Mouse (Mus musculus) lung, postnatal 0 days (tissue): Measurements from ENCODE around the gene Epc2. TPM values are rescaled to one million over a fixed set of nuclear protein-coding genes. Genes with fewer than 3 reads are reported as not detected.

Experiments used
- ATAC-seq: fragments of 200-750 bp; cut with Nextera tagmentation; 2 replicates; pipeline ENCODE4 v1.8.0; 2017; ENCODE audit warnings: moderate library complexity
- DNase-seq: peaks from one replicate; pipeline ENCODE4 v3.0.0-alpha.2; 2016; ENCODE audit warnings: low spot score
- H3K27ac ChIP-seq: fragments of 300-500 bp; sonication (generic); 2 replicates; pipeline ENCODE4 v1.5.1; 2014; ENCODE audit warnings: antibody characterized with exemption, mild to moderate bottlenecking, low read length, mixed read lengths
- H3K27me3 ChIP-seq: fragments of 300-500 bp; sonication (generic); replicated peaks from 2 replicates; pipeline ENCODE4 v1.6.1; 2014; ENCODE audit warnings: low read length, mixed read lengths; ENCODE audit not compliant: insufficient read depth
- H3K36me3 ChIP-seq: fragments of 300-500 bp; sonication (generic); 2 replicates; pipeline ENCODE4 v1.6.1; 2014; ENCODE audit warnings: low read length, mixed read lengths; ENCODE audit not compliant: insufficient read depth
- H3K4me1 ChIP-seq: fragments of 300-500 bp; sonication (generic); 2 replicates; pipeline ENCODE4 v1.6.1; 2014; ENCODE audit warnings: antibody characterized with exemption, low read depth, low read length, mixed read lengths; ENCODE audit not compliant: insufficient read depth
- H3K4me2 ChIP-seq: fragments of 300-500 bp; sonication (generic); replicated peaks from 2 replicates; pipeline ENCODE4 v1.6.1; 2014; ENCODE audit warnings: low read depth, mild to moderate bottlenecking, low read length, moderate library complexity, mixed read lengths
- H3K4me3 ChIP-seq: fragments of 300-500 bp; sonication (generic); 2 replicates; pipeline ENCODE4 v1.5.1; 2014; ENCODE audit warnings: low read depth, low read length
- H3K9ac ChIP-seq: fragments of 300-500 bp; sonication (generic); replicated peaks from 2 replicates; pipeline ENCODE4 v1.6.1; 2014; ENCODE audit warnings: low read depth, mild to moderate bottlenecking
- H3K9me3 ChIP-seq: fragments of 300-500 bp; sonication (generic); 2 replicates; pipeline ENCODE4 v1.6.1; 2016; ENCODE audit warnings: low read length, mixed read lengths
- CTCF ChIP-seq: IDR thresholded peaks from 2 replicates; pipeline ENCODE4 v1.5.1; 2016; ENCODE audit warnings: antibody characterized with exemption, mild to moderate bottlenecking
- EP300 ChIP-seq: IDR thresholded peaks from 2 replicates; pipeline ENCODE4 v1.6.1; 2016; ENCODE audit warnings: antibody characterized with exemption, mild to moderate bottlenecking, control low read depth
- WGBS: fragments of 180-500 bp; shearing (Covaris S2); extraction: QIAGEN DNeasy Blood & Tissue Kit; methylation state at CpG from one replicate; pipeline ENCODE4 v1.1.7; 2014; 5-methylcytosine and 5-hydroxymethylcytosine counted together
- polyA plus RNA-seq: library from polyadenylated mRNA; unstranded; fragments of >200 nt; fragmentation: Nextera tagmentation; extraction: Ambion mirVana; gene quantifications from 2 replicates; pipeline ENCODE4 v1.2.1, GENCODE M21; 2015

The Epc2 gene
- polyA plus RNA-seq, 1 experiment from 2014 or later: 4.9 TPM

DNA sequence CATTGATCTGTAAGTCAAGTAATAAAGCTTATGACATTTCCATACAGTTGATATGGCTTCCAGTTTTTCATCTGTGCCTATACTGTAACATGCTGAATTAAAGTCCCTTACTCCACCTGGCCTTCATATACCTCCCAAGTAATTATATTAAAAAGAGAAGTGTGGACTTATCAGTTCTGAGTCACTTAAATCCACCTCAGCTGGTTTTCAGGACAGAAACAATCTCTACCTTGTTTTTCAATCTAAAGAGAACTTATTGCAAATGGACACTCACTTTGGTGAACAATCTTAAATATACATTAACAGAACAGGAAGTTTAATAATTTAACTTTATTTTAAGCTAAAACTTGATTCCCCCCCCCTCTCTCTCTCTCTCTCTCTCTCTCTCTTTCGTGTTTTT, 15.8 kb downstream of the Epc2 start:
- no peaks in the 10 kb centered on the region for H3K9me3 ChIP-seq
- no peak for ATAC-seq
- no peak for DNase-seq
- no peaks in the 10 kb centered on the region for H3K36me3 ChIP-seq
- no peaks in the 10 kb centered on the region for H3K27me3 ChIP-seq
- H3K9ac ChIP-seq: no peak overlapping the region
- H3K4me2 ChIP-seq: no peak overlapping the region
- no peaks in the 10 kb centered on the region; the same call in 1 of the 2 replicates for H3K4me1 ChIP-seq
- WGBS: 74% methylated on average over 1 of the region's 1 CpGs
- no peak overlapping the region for H3K4me3 ChIP-seq
- H3K27ac ChIP-seq: no peak overlapping the region
- TF ChIP-seq CTCF (no peak), EP300 (no peak)

GRCm38 (mm10) chr2:49471188-49471587, 19.9 kb downstream of the Epc2 start:
- Histone ChIP-seq H3K27ac (no peak overlapping the region), H3K4me2 (no peak overlapping the region), H3K36me3 (no peaks in the 10 kb centered on the region), H3K4me1 (no peaks in the 10 kb centered on the region; the same call in 1 of the 2 replicates), H3K4me3 (no peak overlapping the region), H3K27me3 (no peaks in the 10 kb centered on the region), H3K9me3 (no peaks in the 10 kb centered on the region), H3K9ac (no peak overlapping the region)
- TF ChIP-seq CTCF (no peak), EP300 (no peak)
- DNase-seq: no peak
- 76% methylated on average over 3 of the region's 3 CpGs for WGBS
- ATAC-seq: no peak

DNA sequence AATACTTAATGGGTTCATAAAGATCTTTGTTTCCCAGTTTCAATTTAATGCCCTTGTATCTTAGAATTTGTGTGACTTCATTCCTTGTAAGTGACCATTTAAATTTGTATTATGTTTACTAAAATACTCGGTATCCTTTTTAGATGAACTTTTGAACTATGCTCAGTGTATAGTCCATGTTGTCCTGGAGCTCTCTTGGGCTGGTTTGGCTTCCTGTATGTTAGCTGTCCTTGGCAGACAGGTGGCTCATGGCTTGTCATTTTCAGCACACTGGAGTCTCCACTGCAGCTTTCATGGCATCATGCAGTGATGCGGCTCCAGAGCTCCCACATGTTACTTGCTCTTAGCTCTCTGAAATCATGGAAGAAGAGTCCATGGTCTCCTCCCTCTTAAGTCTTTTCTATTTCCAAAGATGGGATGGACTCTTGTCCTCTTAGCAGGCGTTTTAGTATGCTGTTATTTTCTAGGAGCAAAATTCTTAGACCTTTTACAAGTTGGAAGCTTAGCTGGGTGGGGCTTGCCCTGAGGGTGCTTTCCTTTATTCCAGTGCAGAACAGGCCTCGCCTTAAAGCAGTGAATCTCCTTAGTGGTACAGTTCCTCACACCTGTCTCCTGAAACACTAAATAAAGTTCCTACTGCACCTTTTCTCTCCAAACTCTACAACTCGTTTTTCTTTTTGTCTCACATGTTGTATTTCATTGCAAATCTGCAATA, 20.5 kb downstream of the Epc2 start:
- no peak overlapping the region for H3K27ac ChIP-seq
- no peaks in the 10 kb centered on the region for H3K9me3 ChIP-seq
- TF ChIP-seq EP300 (no peak), CTCF (no peak)
- no peaks in the 10 kb centered on the region for H3K36me3 ChIP-seq
- WGBS: 56% methylated on average over 5 of the region's 5 CpGs
- no peaks in the 10 kb centered on the region for H3K27me3 ChIP-seq
- H3K9ac ChIP-seq: no peak overlapping the region
- H3K4me2 ChIP-seq: no peak overlapping the region
- no peaks in the 10 kb centered on the region; the same call in 1 of the 2 replicates for H3K4me1 ChIP-seq
- H3K4me3 ChIP-seq: no peak overlapping the region
- DNase-seq: no peak
- ATAC-seq: no peak

DNA sequence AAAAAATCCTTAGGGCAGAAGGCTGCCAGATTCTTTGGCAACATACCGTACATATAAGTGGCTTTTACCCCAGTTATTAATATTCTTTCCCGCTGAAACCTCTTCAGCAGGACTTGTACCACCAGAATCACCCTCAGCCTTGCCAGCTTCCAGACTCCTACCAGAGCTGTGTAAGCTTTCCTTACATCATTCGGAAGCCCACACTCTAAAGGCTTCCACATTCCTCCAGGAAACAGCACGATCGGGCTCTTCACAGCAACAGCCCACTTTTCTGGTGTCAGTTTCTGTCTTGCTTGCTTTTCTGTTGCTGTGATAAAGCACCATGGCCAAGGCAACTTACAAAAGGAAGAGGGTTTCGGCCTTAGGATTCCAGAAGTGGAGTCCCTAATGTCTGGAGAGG, 21.2 kb downstream of the Epc2 start:
- 47% methylated on average over 6 of the region's 6 CpGs for WGBS
- no peak for ATAC-seq
- no peak overlapping the region for H3K27ac ChIP-seq

GRCm38 (mm10) chr2:49482146-49482545, 30.9 kb downstream of the Epc2 start:
- Histone ChIP-seq H3K4me3 (no peak overlapping the region), H3K4me1 (no peaks in the 10 kb centered on the region), H3K27me3 (no peaks in the 10 kb centered on the region), H3K4me2 (no peak overlapping the region), H3K9ac (no peak overlapping the region), H3K9me3 (no peaks in the 10 kb centered on the region), H3K27ac (no peak overlapping the region), H3K36me3 (no peaks in the 10 kb centered on the region)
- peak; percentile 81 for DNase-seq
- ATAC-seq: peak; percentile 92
- TF ChIP-seq CTCF: no peak
- no peak for TF ChIP-seq EP300

More for the DNA sequence above, 21.2 kb downstream of the Epc2 start:
- Histone ChIP-seq H3K9me3 (no peaks in the 10 kb centered on the region), H3K9ac (no peak overlapping the region), H3K4me3 (no peak overlapping the region), H3K36me3 (no peaks in the 10 kb centered on the region), H3K4me1 (no peaks in the 10 kb centered on the region; the same call in 1 of the 2 replicates), H3K4me2 (no peak overlapping the region), H3K27me3 (no peaks in the 10 kb centered on the region)
- TF ChIP-seq CTCF (no peak), EP300 (no peak)
- no peak for DNase-seq

GRCm38 (mm10) chr2:49483382-49483781, 32.1 kb downstream of the Epc2 start:
- no peak overlapping the region for H3K4me2 ChIP-seq
- H3K4me3 ChIP-seq: no peak overlapping the region
- DNase-seq: no peak
- WGBS: 95% methylated on average over 5 of the region's 5 CpGs
- H3K4me1 ChIP-seq: no peaks in the 10 kb centered on the region
- TF ChIP-seq CTCF (no peak), EP300 (no peak)
- no peak overlapping the region for H3K27ac ChIP-seq
- H3K27me3 ChIP-seq: no peaks in the 10 kb centered on the region
- H3K9ac ChIP-seq: no peak overlapping the region
- H3K9me3 ChIP-seq: no peaks in the 10 kb centered on the region
- ATAC-seq: no peak
- no peaks in the 10 kb centered on the region for H3K36me3 ChIP-seq
